Mouse (Mus musculus) CD8-positive naive resting alpha-beta T cell, adult 2 months (primary cell): Measurements from ENCODE around the gene Esrp2.

Experiments
- DNase-seq, 2 experiments: peaks; one replicate each; pipeline ENCODE4 v3.0.0; 2022; ENCODE audit warnings: low read depth in 2 of 2, low spot score in 2 of 2

Esrp2 gene

DNA sequence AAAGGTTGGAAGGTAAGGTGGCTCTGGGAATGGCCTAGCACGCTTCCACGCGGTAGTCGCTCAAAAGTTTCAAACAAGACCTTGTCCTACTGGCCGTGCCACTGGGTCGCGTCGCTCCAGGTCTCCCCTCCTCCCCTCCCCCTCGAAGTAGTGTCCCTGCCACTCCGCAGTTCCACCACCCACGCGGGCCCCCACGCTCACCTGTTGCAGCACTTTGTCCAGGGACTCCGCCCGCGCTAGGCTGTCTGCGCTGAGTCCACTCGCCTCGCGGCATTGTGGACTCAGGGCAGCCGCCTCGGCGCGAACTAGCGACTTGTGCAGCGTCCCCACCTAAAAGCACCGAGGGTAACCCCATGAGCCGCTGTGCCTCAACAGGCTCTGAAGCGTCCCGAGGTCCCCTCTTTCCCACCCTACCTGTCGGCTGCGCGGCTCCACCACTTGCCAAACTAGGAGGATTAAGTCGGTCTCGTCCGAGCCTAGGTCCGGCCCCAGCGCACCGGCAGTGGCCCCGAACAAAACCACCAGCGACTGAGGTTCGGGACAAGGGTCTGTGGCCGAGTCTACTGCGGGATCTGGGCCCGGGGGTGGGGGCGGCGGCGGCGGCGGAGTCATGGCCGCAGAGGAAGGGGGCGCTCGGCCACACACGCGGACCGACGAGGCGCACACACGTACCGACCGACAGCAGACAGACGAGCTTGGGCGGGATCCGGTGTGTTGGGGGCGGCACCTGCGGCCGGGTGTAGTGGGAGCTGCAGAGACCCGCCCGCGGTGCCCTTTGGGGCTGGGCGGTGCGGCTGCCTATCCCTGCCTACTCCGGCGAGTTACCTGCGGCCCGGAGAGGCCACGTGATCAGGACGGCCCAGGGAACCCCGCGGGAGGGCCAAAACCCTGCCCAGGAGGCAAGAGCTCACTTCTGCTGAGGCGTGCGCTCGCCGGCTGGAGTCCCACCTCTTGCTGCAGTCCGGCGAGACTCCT lies at the start of gene Esrp2:
Gene Esrp2, minus strand, starts transcription at position 819 of the 975 bp plus-strand sequence.
- no peak for DNase-seq

DNA sequence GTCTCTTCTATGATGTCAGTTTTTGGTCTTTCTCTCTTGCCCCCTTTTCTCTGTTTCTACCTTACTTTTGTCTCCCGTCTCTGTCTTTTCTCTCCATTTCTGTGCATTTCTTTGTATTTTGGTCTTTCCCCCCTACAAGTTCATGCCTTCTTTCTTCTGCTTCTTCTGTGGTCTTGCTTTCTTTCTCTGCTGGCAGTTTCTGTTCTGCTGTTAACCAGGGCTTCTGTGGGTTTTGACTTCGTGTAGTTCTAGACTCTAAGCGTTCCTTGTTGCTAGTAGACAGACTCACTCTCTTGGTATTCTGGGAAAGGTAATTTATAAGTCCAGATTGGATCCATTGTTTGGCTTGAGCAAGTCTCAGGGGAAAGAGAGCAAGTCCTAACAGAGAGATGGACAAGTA lies 49.6 kb upstream of the Esrp2 start:
- no peak for DNase-seq

DNA sequence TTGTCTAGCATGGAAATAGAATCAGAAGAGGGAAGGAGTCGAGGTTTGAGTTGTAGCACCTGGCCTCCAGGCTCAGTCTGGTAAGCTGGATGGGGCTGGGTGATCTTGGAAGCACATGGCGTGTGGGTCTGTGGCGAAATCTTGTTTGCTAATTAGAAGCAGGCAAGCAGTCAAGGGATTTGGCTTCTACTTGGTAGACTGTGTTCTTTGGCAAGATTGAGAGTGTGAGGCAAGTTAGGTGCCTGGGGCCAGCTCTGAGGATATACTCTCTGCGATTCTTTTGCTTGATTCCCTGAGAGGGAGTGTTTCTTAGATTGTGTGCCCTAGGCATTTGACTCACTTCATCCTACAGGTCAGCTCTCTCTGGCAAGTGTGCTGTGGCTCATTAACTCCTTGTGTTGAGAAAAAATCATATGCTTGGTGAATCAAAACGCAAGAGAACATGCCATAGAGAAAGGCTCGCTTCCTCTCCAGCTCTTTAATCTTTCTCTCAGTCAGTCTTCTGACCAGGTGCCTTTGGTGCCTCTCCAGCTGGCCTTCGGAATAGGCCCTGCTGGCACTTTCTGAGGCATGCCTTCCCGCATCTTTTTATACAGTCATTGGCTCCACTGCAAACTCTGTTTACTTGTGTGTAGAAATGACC lies 49.0 kb upstream of the Esrp2 start:
- no peak for DNase-seq

DNA sequence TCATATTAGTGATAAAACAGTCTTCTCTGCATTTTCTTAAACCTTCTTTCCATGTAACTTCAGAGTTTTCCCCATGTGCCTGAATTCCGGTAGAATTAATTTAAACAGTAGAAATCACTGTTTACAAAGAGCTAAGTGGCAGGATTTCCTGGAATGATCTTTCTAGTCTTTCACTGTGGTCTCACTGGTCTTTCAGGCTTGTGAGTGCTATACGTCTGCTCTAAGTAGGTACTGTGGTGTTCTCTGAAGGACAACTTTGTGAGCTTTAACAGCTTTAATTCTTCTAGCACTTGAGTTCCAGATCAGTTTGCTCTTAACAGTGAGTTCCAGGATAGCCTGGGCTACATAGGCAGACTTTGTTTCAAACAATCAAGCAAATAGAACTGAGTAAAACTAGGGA lies 41.7 kb upstream of the Esrp2 start:
- DNase-seq, result no peak

DNA sequence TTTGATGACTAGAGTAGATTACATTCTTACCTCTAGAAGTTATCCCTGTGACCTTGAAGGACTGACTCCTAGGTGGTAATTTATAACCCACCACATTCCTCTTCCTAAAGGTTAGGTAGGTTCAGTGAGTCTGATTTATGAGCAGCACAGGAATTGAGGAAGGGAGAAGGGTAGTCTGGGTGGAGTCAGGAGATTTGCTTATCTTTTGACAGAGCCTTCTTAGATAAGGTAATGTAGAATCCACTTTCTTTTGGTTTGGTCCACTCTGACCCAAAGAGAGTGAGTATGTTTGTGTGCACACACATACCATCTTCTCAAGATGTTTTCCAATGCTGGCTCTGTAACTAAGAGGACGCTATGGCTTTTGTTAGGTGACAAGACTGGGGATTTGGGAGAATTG lies 40.8 kb upstream of the Esrp2 start:
- no peak for DNase-seq

DNA sequence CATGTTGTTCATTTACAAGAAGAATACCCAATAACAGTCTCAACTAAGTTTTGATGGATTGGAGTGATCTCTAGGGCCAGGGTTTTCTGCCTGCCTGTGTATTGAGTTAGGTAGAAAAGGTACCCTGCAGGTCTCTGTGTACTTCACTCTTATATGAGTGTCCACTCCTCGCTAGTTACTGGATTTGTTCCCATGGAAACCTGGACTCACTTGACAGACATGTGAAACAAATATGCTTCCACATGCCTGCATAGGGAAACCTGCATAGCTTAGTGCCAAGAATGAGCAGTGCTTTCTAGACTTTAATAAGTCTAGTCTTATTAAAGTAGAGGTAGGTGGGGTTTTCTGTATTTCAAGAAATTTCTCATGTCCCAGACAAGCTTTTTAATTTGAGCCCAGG lies 40.1 kb upstream of the Esrp2 start:
- DNase-seq, result no peak

DNA sequence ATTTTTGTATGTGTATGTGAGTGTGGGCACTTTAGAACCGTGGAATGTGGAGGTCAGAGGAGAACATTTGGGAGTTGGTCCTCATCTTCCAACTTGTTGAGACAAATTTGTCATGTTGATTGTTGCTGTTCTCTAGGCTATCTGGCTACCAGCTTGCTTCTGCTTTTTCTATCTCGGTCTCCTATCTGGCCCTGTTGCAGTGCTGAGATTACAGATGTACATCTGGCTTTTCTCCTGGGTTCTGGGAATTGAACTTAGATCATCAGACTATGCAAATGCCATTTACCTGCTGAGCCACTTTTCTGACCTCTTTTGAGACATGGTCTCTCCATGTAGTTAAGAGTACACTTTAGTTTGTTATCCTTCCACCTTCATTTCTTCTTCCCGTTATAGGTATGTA lies 36.8 kb upstream of the Esrp2 start:
- no peak for DNase-seq

DNA sequence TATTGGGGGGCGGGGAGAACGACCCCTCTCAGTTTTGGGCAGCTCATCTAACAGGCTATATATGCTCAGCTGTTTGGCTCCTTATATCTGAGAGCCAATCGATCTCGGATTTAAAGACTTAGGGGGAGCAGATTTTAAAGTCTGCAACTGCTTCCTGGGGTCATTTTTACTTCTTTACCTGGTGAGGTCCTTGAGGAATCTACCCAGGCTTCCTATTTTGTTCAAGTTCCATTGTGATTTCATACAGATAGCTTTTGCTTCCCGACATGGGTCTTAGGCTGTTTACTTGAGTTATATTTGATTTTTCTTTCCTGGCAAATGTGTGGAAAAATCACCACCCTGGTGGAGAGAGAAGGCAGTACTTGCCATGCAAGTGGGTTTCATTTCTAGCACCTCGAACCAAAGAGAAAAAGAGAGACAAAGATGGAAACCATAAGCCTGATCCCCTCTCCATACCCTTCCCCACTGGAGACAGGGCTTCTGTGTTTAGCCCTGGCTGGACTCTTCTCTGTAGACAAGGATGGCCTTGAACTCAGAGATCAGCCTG lies 33.2 kb upstream of the Esrp2 start:
- no peak for DNase-seq

DNA sequence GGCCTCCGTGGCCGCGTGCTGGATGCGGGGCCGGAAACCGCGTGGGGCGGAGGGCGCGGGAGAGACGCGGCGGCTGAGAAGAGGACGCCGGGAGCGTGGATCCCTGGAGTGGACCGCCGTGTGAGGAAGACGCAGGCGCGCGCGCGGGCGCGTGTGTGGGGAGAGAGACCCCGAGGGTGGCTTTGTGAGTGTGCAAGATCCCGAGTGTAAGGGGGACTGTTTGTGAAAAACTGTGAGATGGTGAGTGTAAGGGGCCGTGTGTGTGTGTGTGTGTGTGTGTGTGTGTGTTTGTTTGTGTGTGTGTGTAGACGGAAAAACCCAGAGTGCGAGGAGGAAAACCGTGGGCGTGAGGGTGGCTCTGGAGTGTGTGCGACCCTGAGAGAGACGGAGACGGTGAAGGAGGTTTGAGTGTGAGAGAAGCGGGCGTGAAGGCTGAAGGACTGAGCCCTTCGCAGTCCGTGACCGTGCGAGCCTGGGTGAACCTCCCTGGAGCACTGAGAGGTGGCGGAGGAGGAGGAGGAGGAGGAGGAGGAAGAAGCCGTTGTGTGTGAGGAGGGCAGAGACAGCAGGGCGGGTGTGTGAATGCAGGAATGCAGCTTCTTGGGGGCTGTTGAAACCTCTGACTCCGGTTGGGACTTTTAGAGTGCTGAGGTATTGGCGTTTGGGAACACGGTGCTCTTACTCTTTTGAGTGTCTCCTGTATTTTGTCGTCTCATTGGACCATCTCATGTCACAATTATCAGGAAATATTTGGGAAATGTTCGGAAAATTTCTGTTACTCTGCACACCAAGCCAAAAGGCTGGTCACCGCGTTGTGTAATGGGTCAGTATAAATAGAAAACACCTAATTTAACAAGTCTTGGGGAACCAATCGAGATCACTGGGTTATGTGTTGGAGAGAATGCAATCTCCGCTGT lies 32.5 kb upstream of the Esrp2 start:
- peak in 1 of 2 experiments; percentile 47 for DNase-seq

DNA sequence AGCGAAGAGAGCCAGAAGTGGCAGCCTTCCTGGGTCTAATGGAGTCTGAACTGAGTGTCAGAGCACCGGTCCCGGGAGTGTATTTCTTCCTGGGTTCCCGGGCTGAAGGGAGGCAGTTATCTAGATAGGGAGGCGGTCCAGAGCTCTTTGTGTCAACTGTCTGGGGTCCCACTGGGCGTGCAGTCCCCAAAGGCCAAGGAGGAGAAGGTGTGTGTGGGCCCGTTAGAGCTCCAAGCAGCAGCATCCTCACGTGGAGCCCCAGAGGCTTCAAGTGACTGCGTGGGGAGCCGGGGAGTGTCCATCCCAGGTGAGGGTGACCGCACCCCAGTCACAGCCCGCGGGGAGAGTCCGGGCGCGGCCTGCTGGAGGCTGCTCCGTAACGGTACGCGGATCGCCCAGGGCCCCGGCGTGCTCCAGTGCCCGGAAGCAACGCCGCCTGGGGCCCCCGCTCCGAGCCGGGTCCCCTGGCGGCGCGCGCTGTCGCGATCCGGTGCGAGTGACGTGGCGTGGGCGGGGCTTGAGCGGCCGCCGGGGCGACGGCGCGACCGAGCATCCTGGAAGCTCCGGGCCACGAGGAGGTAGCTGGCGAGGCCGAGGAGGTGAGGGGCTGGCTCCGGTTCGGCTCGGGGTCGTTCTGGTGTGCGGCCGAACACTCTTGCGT lies 31.7 kb upstream of the Esrp2 start, which contains the start of gene Slc7a6:
Gene Slc7a6, plus strand, starts transcription at position 502 of the 661 bp plus-strand sequence.
- peak; percentile 80 to 82 for DNase-seq

DNA sequence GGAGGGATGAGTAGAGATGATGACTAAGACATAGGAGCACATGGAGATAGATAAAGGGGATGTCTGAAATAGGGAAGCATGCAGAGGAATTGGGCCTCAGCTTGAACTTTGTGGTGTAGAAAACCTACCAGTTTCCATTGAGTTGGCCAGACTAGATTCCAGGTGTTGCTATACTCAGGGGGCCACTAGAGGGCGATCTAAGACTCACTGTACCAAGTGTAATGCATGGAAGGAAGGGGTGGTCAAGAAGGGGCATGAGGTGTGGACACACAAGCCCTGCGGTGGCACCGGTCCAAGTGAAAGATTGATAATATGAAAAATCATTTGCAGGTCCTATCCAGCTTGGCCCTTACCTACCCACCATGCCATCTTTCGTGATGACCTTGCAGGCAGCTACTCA lies 28.7 kb upstream of the Esrp2 start:
- DNase-seq, result peak; percentile 62 to 73

DNA sequence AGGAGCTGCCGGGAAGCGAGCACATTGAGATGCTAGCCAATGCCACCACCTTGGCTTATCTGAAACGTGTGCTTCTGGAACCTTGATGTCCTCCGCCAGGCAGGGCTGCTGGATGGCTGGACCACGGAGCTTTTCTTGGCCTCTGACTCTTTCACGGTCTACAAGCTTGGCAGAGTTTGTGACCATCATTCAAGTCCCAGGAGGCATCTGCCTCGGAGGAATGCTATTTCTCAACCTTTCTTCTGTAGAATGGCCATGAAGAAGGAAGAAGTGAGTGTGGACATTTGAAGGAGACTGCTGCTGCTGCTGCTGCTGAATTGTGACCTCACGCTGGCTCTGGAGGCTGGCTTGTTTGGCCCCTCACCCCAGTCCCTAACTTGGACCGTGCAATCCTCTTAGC lies 26.5 kb upstream of the Esrp2 start:
- DNase-seq, result no peak

DNA sequence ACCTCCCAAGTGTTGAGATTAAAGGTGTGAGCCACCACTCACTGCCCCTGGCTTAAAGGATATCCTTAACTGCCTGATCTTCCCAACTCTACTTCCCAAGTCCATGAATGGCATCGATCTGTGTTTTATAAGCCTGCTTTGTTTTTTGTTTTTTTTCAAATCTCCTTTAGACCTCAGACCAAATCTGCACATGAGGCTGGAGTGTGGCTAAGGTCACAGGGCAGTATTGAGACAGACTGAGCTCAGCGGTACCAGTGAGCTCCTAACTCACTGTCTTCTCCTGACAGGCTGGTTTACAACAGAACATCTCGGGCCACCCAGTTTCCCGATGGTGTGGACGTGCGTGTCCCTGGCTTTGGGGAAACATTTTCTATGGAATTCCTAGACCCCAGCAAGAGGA lies 23.1 kb upstream of the Esrp2 start:
- no peak for DNase-seq

DNA sequence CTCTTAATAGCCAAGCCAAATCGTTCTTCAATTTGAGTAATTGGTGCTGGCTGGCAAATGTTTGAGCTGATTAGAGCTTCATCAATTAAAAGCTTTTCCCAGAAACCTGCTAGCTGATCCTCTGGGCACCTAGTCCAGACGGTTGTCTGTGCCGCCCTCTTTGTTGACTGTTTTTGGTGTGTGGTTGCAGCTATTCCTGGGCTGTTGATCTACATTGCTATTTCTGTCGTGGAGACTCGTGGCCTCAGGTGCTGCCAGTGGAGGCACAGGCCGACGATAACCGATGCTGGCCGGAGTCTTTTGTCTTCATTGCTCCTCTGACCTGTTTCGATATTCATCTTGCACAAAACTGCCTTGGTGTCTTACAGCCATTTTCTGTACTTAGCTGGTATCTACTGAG lies 21.6 kb upstream of the Esrp2 start:
- no peak for DNase-seq

DNA sequence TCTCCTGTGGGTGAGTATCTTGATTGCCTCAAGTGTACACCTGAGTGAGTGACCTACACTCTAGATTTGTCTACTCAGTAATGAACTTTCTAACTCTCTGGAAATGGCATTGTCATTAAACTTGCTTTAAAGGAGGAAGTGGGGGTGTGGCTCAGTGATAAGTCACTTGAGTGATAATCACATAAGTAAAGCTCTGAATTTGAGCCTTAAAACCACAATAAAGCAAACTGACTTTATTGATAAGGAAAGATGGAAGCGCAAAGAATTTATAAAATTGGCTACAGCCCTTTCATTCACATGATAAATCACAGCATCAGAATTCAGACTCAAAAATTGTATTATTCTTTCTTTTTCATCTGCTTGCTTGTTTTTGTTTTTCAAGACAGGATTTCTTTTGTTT lies 20.6 kb upstream of the Esrp2 start:
- no peak for DNase-seq

DNA sequence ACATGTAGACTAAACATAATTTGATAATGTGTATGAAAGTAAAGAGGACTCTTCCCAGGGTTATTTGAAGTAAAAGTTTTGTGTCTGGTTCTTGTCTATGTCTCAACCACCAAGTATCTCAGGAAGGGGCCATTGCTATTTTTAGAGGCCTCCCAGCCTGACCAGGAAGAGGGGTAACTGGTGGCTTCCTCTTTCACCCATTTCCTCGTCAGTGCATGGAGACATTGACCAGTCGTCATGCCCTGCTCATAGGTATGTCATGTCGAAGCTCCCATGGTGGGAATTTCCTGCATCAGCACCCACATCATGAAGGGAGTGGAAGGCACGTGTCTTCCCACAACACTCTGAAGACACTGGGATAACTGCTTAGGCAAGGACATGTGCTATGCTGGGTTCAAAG lies 16.1 kb upstream of the Esrp2 start:
- no peak for DNase-seq

DNA sequence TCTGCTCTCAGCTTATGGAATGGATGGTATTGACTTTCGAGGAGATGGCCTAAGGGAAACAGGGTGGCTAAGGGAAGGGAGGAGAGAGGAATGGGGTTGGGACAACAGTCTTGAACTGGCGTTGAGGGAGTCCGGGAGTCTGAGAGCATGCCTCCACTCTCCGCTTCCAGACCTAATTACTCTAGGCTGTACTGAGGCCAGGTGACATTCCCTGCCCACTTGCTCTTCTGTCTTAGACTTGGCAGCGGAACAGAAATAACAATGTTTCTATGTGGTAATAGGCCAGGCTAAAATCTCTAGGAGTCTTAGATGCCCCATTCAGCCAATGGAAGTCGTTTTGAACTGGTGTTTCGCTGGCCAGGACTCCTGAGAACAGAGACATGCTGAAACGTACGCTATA lies 14.3 kb upstream of the Esrp2 start:
- no peak for DNase-seq

DNA sequence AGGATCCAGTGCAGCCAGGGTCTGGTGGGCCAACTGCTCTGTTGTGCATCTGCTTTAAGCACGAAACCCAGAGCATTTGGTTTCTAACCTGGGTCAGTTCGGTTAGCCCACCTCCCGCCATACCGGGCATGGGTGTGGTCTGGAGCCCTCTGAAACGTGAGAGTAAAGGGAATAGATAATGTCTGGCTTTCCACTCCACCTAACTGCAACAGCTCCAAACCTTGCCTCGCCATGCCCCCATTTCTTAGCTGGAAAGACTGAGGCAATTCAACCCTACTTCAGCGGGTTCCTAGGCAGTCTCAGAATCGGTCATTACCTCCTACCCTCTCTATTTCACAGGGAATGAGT lies 13.9 kb upstream of the Esrp2 start:
- DNase-seq, result no peak

DNA sequence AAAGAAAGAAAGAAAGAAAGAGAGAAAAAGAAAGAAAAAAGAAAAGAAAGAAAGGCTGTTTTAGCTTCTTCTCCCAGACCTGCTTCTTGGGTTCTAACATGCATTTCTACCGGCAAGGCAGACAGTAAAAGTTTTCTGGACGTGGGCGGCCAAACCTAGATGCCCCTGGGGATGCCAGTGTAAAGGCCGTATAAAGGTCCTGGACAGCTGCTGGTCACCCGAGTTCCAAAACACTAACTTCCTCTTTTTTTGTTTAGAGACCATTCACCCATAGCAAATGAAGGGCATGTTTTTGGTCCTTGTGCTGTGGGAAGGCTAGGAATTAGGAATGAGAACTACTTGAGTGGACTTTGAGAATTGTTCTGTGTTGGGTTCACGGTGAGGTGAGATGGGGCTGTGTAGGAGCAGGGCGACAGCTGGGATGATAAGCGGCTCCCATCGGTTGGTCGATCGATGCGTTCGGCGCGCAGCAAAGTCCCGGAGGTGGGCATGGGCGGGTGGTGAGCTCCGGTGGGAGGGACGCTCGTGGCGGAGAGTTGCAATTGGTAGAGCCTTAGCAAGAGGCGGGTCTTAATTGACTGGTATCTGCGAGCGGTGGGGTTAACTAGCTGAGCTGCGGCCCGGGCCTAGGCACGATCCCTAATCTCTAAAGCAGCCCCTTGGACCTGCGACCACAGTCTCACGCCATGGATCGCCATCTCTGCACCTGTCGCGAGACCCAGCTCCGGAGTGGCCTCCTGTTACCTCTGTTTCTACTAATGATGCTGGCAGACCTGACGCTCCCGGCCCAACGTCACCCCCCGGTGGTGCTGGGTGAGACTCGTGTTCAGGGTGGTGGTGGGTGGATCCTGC lies 13.3 kb upstream of the Esrp2 start, which contains the start of gene Pla2g15:
Gene Pla2g15, plus strand, starts transcription at position 599 of the 852 bp plus-strand sequence.
- peak; percentile 82 to 91 for DNase-seq

DNA sequence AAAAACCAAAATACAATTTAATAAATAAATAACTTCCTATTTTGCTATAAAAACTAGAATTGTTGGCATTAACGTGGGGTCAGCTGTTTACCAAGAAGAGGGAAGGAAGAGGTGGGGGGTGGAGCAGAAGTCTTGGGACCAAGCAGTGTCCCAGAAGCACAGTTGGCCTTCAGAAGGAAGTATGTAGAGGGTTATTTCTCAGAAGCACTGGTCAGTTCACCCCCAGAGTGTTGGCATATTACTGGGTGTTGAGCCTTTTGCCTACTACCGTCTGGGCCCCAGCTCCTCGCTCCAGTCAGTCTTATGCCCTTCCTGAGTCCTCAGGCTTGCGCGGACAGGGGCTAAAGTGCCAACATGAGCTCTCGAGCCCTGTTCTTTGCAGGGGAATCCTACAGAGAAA lies 12.3 kb upstream of the Esrp2 start:
- no peak for DNase-seq
